Mouse (Mus musculus): ENCODE measurements at regions not wholly inside any gene's neighbourhood (a gene's known extent, or its start where the extent isn't known, plus 50 kb on each side); places are given as distances from the start of the nearest gene placed in this dataset.
A peak's percentile ranks its signal among the peaks of the same experiment; 100 is the strongest.

- H3K4me3 ChIP-seq (replicated peaks; ENCODE audit: control insufficient read depth, low read depth, low read length): no peak overlapping the region
- TF ChIP-seq POLR2A (IDR thresholded peaks at IDR 0.05; ENCODE audit: borderline replicate concordance, control insufficient read depth, low read depth, low read length): no peak
- TF ChIP-seq CTCF (IDR thresholded peaks at IDR 0.05; ENCODE audit: control insufficient read depth, insufficient read depth, low read length): no peak
- no peak overlapping the region for H3K27ac ChIP-seq (ENCODE audit: control insufficient read depth, insufficient read depth, low read depth, low read length, poor library complexity)
- 13% methylated on average over 1 of the region's 1 CpGs for WGBS
- H3K4me1 ChIP-seq (ENCODE audit: control insufficient read depth, insufficient read depth, low read length): peaks cover 8% of the 10 kb centered on the region
These were observed 136.3 kb downstream of the Qrsl1 start for GRCm38 (mm10) chr10:43765275-43765674.

GRCm38 (mm10) chr10:43765829-43766486 is 135.6 kb downstream of the Qrsl1 start:
- H3K27ac ChIP-seq (ENCODE audit: control insufficient read depth, insufficient read depth, low read depth, low read length, poor library complexity): no peak overlapping the region
- peaks cover 8% of the 10 kb centered on the region for H3K4me1 ChIP-seq (ENCODE audit: control insufficient read depth, insufficient read depth, low read length)
- no peak for TF ChIP-seq POLR2A (IDR thresholded peaks at IDR 0.05; ENCODE audit: borderline replicate concordance, control insufficient read depth, low read depth, low read length)
- TF ChIP-seq CTCF (IDR thresholded peaks at IDR 0.05; ENCODE audit: control insufficient read depth, insufficient read depth, low read length): 0 out of 2 replicates have a peak, but pooled peaks have one; percentile 6
- WGBS: 31% methylated on average over 11 of the region's 11 CpGs
- no peak overlapping the region for H3K4me3 ChIP-seq (replicated peaks; ENCODE audit: control insufficient read depth, low read depth, low read length)

- TF ChIP-seq POLR2A (IDR thresholded peaks at IDR 0.05; ENCODE audit: borderline replicate concordance, control insufficient read depth, low read depth, low read length) (no peak), CTCF (IDR thresholded peaks at IDR 0.05; ENCODE audit: control insufficient read depth, insufficient read depth, low read length) (no peak)
- H3K27ac ChIP-seq (ENCODE audit: control insufficient read depth, insufficient read depth, low read depth, low read length, poor library complexity): no peak overlapping the region
- H3K4me1 ChIP-seq (ENCODE audit: control insufficient read depth, insufficient read depth, low read length): peaks cover 8% of the 10 kb centered on the region
- H3K4me3 ChIP-seq (replicated peaks; ENCODE audit: control insufficient read depth, low read depth, low read length): no peak overlapping the region
- 90% methylated on average over 16 of the region's 16 CpGs for WGBS
These were observed 133.4 kb downstream of the Qrsl1 start for GRCm38 (mm10) chr10:43767961-43768726.

GRCm38 (mm10) chr10:43769026-43769425 is 132.5 kb downstream of the Qrsl1 start:
- no peak overlapping the region for H3K27ac ChIP-seq (ENCODE audit: control insufficient read depth, insufficient read depth, low read depth, low read length, poor library complexity)
- no peak for TF ChIP-seq POLR2A (IDR thresholded peaks at IDR 0.05; ENCODE audit: borderline replicate concordance, control insufficient read depth, low read depth, low read length)
- TF ChIP-seq CTCF (IDR thresholded peaks at IDR 0.05; ENCODE audit: control insufficient read depth, insufficient read depth, low read length): no peak
- no peak overlapping the region for H3K4me3 ChIP-seq (replicated peaks; ENCODE audit: control insufficient read depth, low read depth, low read length)
- WGBS: 77% methylated on average over 3 of the region's 3 CpGs
- H3K4me1 ChIP-seq (ENCODE audit: control insufficient read depth, insufficient read depth, low read length): peaks cover 8% of the 10 kb centered on the region

- no peak for TF ChIP-seq CTCF (IDR thresholded peaks at IDR 0.05; ENCODE audit: control insufficient read depth, insufficient read depth, low read length)
- Histone ChIP-seq H3K4me3 (replicated peaks; ENCODE audit: control insufficient read depth, low read depth, low read length) (no peak overlapping the region), H3K27ac (ENCODE audit: control insufficient read depth, insufficient read depth, low read depth, low read length, poor library complexity) (no peak overlapping the region), H3K4me1 (ENCODE audit: control insufficient read depth, insufficient read depth, low read length) (no peaks in the 10 kb centered on the region)
- 78% methylated on average over 1 of the region's 1 CpGs for WGBS
These were observed 125.7 kb downstream of the Qrsl1 start for GRCm38 (mm10) chr10:43775807-43776206.

GRCm38 (mm10) chr10:43777612-43778600 is 123.6 kb downstream of the Qrsl1 start:
- WGBS: 90% methylated on average over 28 of the region's 28 CpGs
- H3K4me3 ChIP-seq (replicated peaks; ENCODE audit: control insufficient read depth, low read depth, low read length): no peak overlapping the region
- H3K27ac ChIP-seq (ENCODE audit: control insufficient read depth, insufficient read depth, low read depth, low read length, poor library complexity): no peak overlapping the region
- no peaks in the 10 kb centered on the region for H3K4me1 ChIP-seq (ENCODE audit: control insufficient read depth, insufficient read depth, low read length)
- TF ChIP-seq CTCF (IDR thresholded peaks at IDR 0.05; ENCODE audit: control insufficient read depth, insufficient read depth, low read length) (no peak), POLR2A (IDR thresholded peaks at IDR 0.05; ENCODE audit: borderline replicate concordance, control insufficient read depth, low read depth, low read length) (no peak)

- 87% methylated on average over 4 of the region's 4 CpGs for WGBS
- H3K27ac ChIP-seq (ENCODE audit: control insufficient read depth, insufficient read depth, low read depth, low read length, poor library complexity): no peak overlapping the region
- no peak for TF ChIP-seq CTCF (IDR thresholded peaks at IDR 0.05; ENCODE audit: control insufficient read depth, insufficient read depth, low read length)
- no peak for TF ChIP-seq POLR2A (IDR thresholded peaks at IDR 0.05; ENCODE audit: borderline replicate concordance, control insufficient read depth, low read depth, low read length)
- H3K4me1 ChIP-seq (ENCODE audit: control insufficient read depth, insufficient read depth, low read length): no peaks in the 10 kb centered on the region
- H3K4me3 ChIP-seq (replicated peaks; ENCODE audit: control insufficient read depth, low read depth, low read length): no peak overlapping the region
These were observed 121.0 kb downstream of the Qrsl1 start for GRCm38 (mm10) chr10:43780571-43780970.

- Histone ChIP-seq H3K4me3 (replicated peaks; ENCODE audit: control insufficient read depth, low read depth, low read length) (no peak overlapping the region), H3K27ac (ENCODE audit: control insufficient read depth, insufficient read depth, low read depth, low read length, poor library complexity) (no peak overlapping the region), H3K4me1 (ENCODE audit: control insufficient read depth, insufficient read depth, low read length) (no peaks in the 10 kb centered on the region)
- no peak for TF ChIP-seq POLR2A (IDR thresholded peaks at IDR 0.05; ENCODE audit: borderline replicate concordance, control insufficient read depth, low read depth, low read length)
- no peak for TF ChIP-seq CTCF (IDR thresholded peaks at IDR 0.05; ENCODE audit: control insufficient read depth, insufficient read depth, low read length)
- WGBS: 89% methylated on average over 3 of the region's 3 CpGs
These were observed 118.2 kb downstream of the Qrsl1 start for GRCm38 (mm10) chr10:43783304-43783703.

Data from bone marrow, adult 2 months (tissue).